27 mouse cellular contexts compared by ENCODE assay signal in the genomic region with DNA sequence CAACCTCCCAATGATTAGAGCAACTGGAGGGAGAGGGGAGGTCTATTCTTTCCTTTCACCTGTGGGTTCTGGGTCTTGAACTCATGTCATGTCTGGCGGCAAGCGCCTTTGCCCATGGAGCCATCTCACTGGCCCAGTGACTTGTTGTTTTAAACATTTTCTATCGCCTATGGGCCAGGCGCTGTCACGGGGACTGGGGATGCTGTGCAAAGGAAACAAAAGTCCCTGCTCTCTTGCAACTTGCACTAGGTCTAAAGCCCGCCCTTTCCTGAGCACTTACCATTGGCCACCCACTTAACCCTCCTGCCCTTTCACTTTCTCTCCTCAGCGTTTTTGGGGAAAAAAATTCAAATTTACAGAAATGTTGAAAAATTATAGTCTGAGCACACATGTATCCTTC. TPM values are rescaled to one million over a fixed set of nuclear protein-coding genes. Genes with fewer than 3 reads are reported as not detected.
DNase-seq lines count a peak whose midpoint lies in the region; ATAC-seq and TF ChIP-seq lines count a peak whose summit lies in the region.
"Had no signal": no experiment of that assay in that cellular context is flagged by ENCODE, and none has a peak within 500 bp of the region (broad histone marks: within the 10 kb centered on the region; RNA-seq: fewer than 3 reads in every experiment).

No protein-coding gene starts in this region.

- TF ChIP-seq EP300 in liver, postnatal 0 days (IDR thresholded peaks at IDR 0.05; ENCODE audit: low read depth): no peak
- no peak for TF ChIP-seq EP300 in MEL (IDR thresholded peaks at IDR 0.05; ENCODE audit: low read depth in 1 of 2, low read length in 2 of 2)

- H3K27me3 ChIP-seq in liver, postnatal 0 days (ENCODE audit: insufficient read depth, low read length): no peaks in the 10 kb centered on the region
- no peaks in the 10 kb centered on the region for H3K27me3 ChIP-seq in liver, embryonic 12.5 days (replicated peaks)
- H3K27me3 ChIP-seq in MEL (ENCODE audit: control insufficient read depth in 1 of 2, insufficient read depth in 2 of 2, low read length in 2 of 2): no peaks in the 10 kb centered on the region
- no peaks in the 10 kb centered on the region for H3K27me3 ChIP-seq in heart, embryonic 10.5 days (ENCODE audit: insufficient read depth, poor library complexity, severe bottlenecking)
- H3K27me3 ChIP-seq: embryonic facial prominence, embryonic 15.5 days; forebrain, embryonic 15.5 days; heart, embryonic 15.5 days; hindbrain, embryonic 13.5 days; limb, embryonic 12.5 days; liver, embryonic 13.5 days; midbrain, embryonic 15.5 days; neural tube, embryonic 12.5 days had no signal

- H3K36me3 ChIP-seq in liver, postnatal 0 days (replicated peaks; ENCODE audit: insufficient read depth, low read length): peaks cover 4% of the 10 kb centered on the region; the same call in 1 of the 2 replicates
- H3K36me3 ChIP-seq in liver, embryonic 12.5 days: peaks cover 8% of the 10 kb centered on the region; the same call in 1 of the 2 replicates
- H3K36me3 ChIP-seq in MEL (ENCODE audit: control insufficient read depth in 1 of 2, insufficient read depth in 2 of 2, low read length in 2 of 2): peaks cover 0 to 2% of the 10 kb centered on the region in 2 experiments; a peak in 1 of 4 replicates
- peaks cover 11% of the 10 kb centered on the region for H3K36me3 ChIP-seq in heart, embryonic 10.5 days
- H3K36me3 ChIP-seq: heart, embryonic 15.5 days had no signal

- no peak for DNase-seq in liver, postnatal 0 days
- DNase-seq in MEL (ENCODE audit: low read depth, low spot score): peak; percentile 20
- DNase-seq in induced T-regulatory cell, adult 2 months (ENCODE audit: low read depth): peak; percentile 54
- DNase-seq in heart, embryonic 10.5 days (ENCODE audit: low spot score): no peak

- 0 out of 2 replicates have a peak overlapping the region, but pooled peaks have one; percentile 18 for H3K4me2 ChIP-seq in liver, postnatal 0 days (ENCODE audit: low read depth, low read length)
- no peak overlapping the region for H3K4me2 ChIP-seq in liver, embryonic 12.5 days
- H3K4me2 ChIP-seq: embryonic facial prominence, embryonic 15.5 days; forebrain, embryonic 15.5 days; heart, embryonic 15.5 days; hindbrain, embryonic 13.5 days; limb, embryonic 12.5 days; midbrain, embryonic 15.5 days; neural tube, embryonic 12.5 days had no signal

- H3K4me1 ChIP-seq in liver, postnatal 0 days (ENCODE audit: insufficient read depth): no peaks in the 10 kb centered on the region
- no peaks in the 10 kb centered on the region for H3K4me1 ChIP-seq in liver, embryonic 12.5 days
- H3K4me1 ChIP-seq in MEL (ENCODE audit: control insufficient read depth in 1 of 2, insufficient read depth in 2 of 2, low read length in 2 of 2): peaks cover 0 to 3% of the 10 kb centered on the region in 2 experiments; a peak in 1 of 4 replicates
- no peaks in the 10 kb centered on the region for H3K4me1 ChIP-seq in heart, embryonic 10.5 days
- H3K4me1 ChIP-seq: embryonic facial prominence, embryonic 10.5 days; embryonic facial prominence, embryonic 15.5 days; forebrain, embryonic 15.5 days; heart, embryonic 15.5 days; hindbrain, embryonic 13.5 days; limb, embryonic 12.5 days; midbrain, embryonic 15.5 days; neural tube, embryonic 12.5 days had no signal

- H3K4me3 ChIP-seq in liver, postnatal 0 days (ENCODE audit: low read depth, low read length): no peak overlapping the region
- H3K4me3 ChIP-seq in liver, embryonic 12.5 days: no peak overlapping the region
- H3K4me3 ChIP-seq in MEL (ENCODE audit: control insufficient read depth in 1 of 2, insufficient read depth in 1 of 2, low read depth in 2 of 2, low read length in 2 of 2): no peak overlapping the region; a peak in 1 of 4 replicates
- no peak overlapping the region for H3K4me3 ChIP-seq in heart, embryonic 10.5 days
- H3K4me3 ChIP-seq: embryonic facial prominence, embryonic 10.5 days; embryonic facial prominence, embryonic 15.5 days; forebrain, embryonic 15.5 days; heart, embryonic 15.5 days; hindbrain, embryonic 13.5 days; left cerebral cortex, adult 2 months; limb, embryonic 12.5 days; liver, embryonic 13.5 days; midbrain, embryonic 15.5 days; neural tube, embryonic 12.5 days had no signal

- no peak overlapping the region for H3K27ac ChIP-seq in liver, postnatal 0 days (ENCODE audit: low read depth)
- no peak overlapping the region for H3K27ac ChIP-seq in liver, embryonic 12.5 days
- H3K27ac ChIP-seq in MEL (ENCODE audit: control insufficient read depth, low read depth, low read length): no peak overlapping the region
- no peak overlapping the region for H3K27ac ChIP-seq in heart, embryonic 10.5 days
- H3K27ac ChIP-seq: embryonic facial prominence, embryonic 10.5 days; embryonic facial prominence, embryonic 15.5 days; forebrain, embryonic 15.5 days; heart, embryonic 15.5 days; hindbrain, embryonic 13.5 days; left cerebral cortex, adult 2 months; limb, embryonic 12.5 days; liver, embryonic 13.5 days; macrophage; midbrain, embryonic 15.5 days; neural tube, embryonic 12.5 days; stomach, postnatal 0 days had no signal

- no peak for TF ChIP-seq RAD21 in MEL (IDR thresholded peaks at IDR 0.05; ENCODE audit: low read depth, low read length)

- peaks cover 3% of the 10 kb centered on the region for H3K79me2 ChIP-seq in MEL (ENCODE audit: control insufficient read depth, insufficient read depth, low read length, poor library complexity)

- TF ChIP-seq CTCF in liver, postnatal 0 days (IDR thresholded peaks at IDR 0.05; ENCODE audit: low read depth): no peak
- TF ChIP-seq CTCF in MEL (IDR thresholded peaks at IDR 0.05 in 2 of 3, conservative IDR thresholded peaks at IDR 0.05 in 1 of 3; ENCODE audit: control insufficient read depth in 1 of 3, insufficient read depth in 1 of 3, low read depth in 2 of 3, low read length in 3 of 3, poor library complexity in 1 of 3, severe bottlenecking in 1 of 3): no peak

- no peak for TF ChIP-seq POLR2A in MEL (IDR thresholded peaks at IDR 0.05; ENCODE audit: control insufficient read depth in 1 of 2, insufficient read depth in 1 of 2, low read depth in 1 of 2, low read length in 2 of 2, poor library complexity in 1 of 2)

- no peak for ATAC-seq in liver, postnatal 0 days
- ATAC-seq in liver, embryonic 12.5 days: no peak
- no peak for ATAC-seq in erythroblast, adult 5-6 weeks (replicated peaks; ENCODE audit: low FRiP score, poor library complexity, severe bottlenecking)
- ATAC-seq: forebrain, embryonic 15.5 days; intestine, postnatal 0 days; midbrain, embryonic 15.5 days had no signal

- WGBS in liver, postnatal 0 days (ENCODE audit: insufficient replicate concordance): 61% methylated on average over 7 of the region's 7 CpGs
- WGBS in liver, embryonic 12.5 days (ENCODE audit: insufficient replicate concordance): 52% methylated on average over 7 of the region's 7 CpGs
- 67% methylated on average over 7 of the region's 7 CpGs for WGBS in heart, embryonic 10.5 days

- H3K9me3 ChIP-seq in liver, postnatal 0 days (ENCODE audit: low read length): no peaks in the 10 kb centered on the region
- no peaks in the 10 kb centered on the region for H3K9me3 ChIP-seq in liver, embryonic 12.5 days (replicated peaks)
- H3K9me3 ChIP-seq in MEL (replicated peaks; ENCODE audit: insufficient read depth, low read length): no peaks in the 10 kb centered on the region
- no peaks in the 10 kb centered on the region for H3K9me3 ChIP-seq in heart, embryonic 10.5 days
- H3K9me3 ChIP-seq: embryonic facial prominence, embryonic 10.5 days; embryonic facial prominence, embryonic 15.5 days; forebrain, embryonic 15.5 days; heart, embryonic 15.5 days; hindbrain, embryonic 13.5 days; limb, embryonic 12.5 days; liver, embryonic 13.5 days; midbrain, embryonic 15.5 days; neural tube, embryonic 12.5 days had no signal

- H3K9ac ChIP-seq in liver, postnatal 0 days (replicated peaks): no peak overlapping the region
- no peak overlapping the region for H3K9ac ChIP-seq in liver, embryonic 12.5 days
- H3K9ac ChIP-seq in MEL (ENCODE audit: control insufficient read depth, low read depth, low read length, poor library complexity, severe bottlenecking): no peak overlapping the region
- H3K9ac ChIP-seq: embryonic facial prominence, embryonic 15.5 days; forebrain, embryonic 15.5 days; heart, embryonic 15.5 days; hindbrain, embryonic 13.5 days; limb, embryonic 12.5 days; liver, embryonic 13.5 days; midbrain, embryonic 15.5 days; neural tube, embryonic 12.5 days had no signal

RNA-seq across cellular contexts. Expression of a gene that starts 4.7 kb away (rescaled TPM):
- 41.5 and 43.2 TPM in 2 replicates for polyA plus RNA-seq in liver, postnatal 0 days (2015; fragmentation: Nextera tagmentation; extraction: Ambion mirVana)
- polyA plus RNA-seq in liver, embryonic 12.5 days (2016; fragmentation: Nextera tagmentation; extraction: Ambion mirVana): 78.5 and 80.9 TPM in 2 replicates
- 58.7 and 60.4 TPM in 2 replicates for total RNA-seq in MEL (2012; rRNA removed)
- 100 to 1,000 TPM; 161 to 187 TPM for polyA plus RNA-seq in MEL (2012; ENCODE audit: insufficient read depth in 1 of 2, insufficient read length in 2 of 2, low read depth in 1 of 2, low replicate concordance in 2 of 2, missing spikeins in 1 of 2)
- 41.2 and 41.7 TPM in 2 replicates for total RNA-seq in erythroblast, adult 5-6 weeks (2015; ENCODE audit: low replicate concordance)
- total RNA-seq in erythroblast, adult 5-6 weeks (2017; ENCODE audit: low replicate concordance): 42.1 and 59.8 TPM in 2 replicates
- 101 and 107 TPM in 2 replicates for polyA plus RNA-seq in heart, embryonic 10.5 days (2016; fragmentation: Nextera tagmentation; extraction: Ambion mirVana)

RNA-seq across cellular contexts. Expression of a gene that starts 32.4 kb away (rescaled TPM):
- 28.4 and 30.2 TPM in 2 replicates for polyA plus RNA-seq in liver, postnatal 0 days (2015; fragmentation: Nextera tagmentation; extraction: Ambion mirVana)
- 24.6 and 25.1 TPM in 2 replicates for polyA plus RNA-seq in liver, embryonic 12.5 days (2016; fragmentation: Nextera tagmentation; extraction: Ambion mirVana)
- total RNA-seq in MEL (2012; rRNA removed): 36.1 and 40.7 TPM in 2 replicates
- 10 to 100 TPM in 1 of 2 experiments, not detected in 1; 43.8 TPM for polyA plus RNA-seq in MEL (2012; ENCODE audit: insufficient read depth in 1 of 2, insufficient read length in 2 of 2, low read depth in 1 of 2, low replicate concordance in 2 of 2, missing spikeins in 1 of 2)
- 6.7 and 7.3 TPM in 2 replicates for total RNA-seq in erythroblast, adult 5-6 weeks (2015; ENCODE audit: low replicate concordance)
- total RNA-seq in erythroblast, adult 5-6 weeks (2017; ENCODE audit: low replicate concordance): 8.2 and 9.8 TPM in 2 replicates
- polyA plus RNA-seq in heart, embryonic 10.5 days (2016; fragmentation: Nextera tagmentation; extraction: Ambion mirVana): 31.5 and 34.4 TPM in 2 replicates

RNA-seq across cellular contexts. Expression of a gene that starts 38.8 kb away (rescaled TPM):
- not detected in 2 replicates for polyA plus RNA-seq in liver, postnatal 0 days (2015; fragmentation: Nextera tagmentation; extraction: Ambion mirVana)
- not detected in 2 replicates for polyA plus RNA-seq in liver, embryonic 12.5 days (2016; fragmentation: Nextera tagmentation; extraction: Ambion mirVana)
- total RNA-seq in MEL (2012; rRNA removed): not detected in 2 replicates
- polyA plus RNA-seq in MEL (2012; ENCODE audit: insufficient read depth in 1 of 2, insufficient read length in 2 of 2, low read depth in 1 of 2, low replicate concordance in 2 of 2, missing spikeins in 1 of 2): not detected
- total RNA-seq in erythroblast, adult 5-6 weeks (2015; ENCODE audit: low replicate concordance): not detected in 2 replicates
- total RNA-seq in erythroblast, adult 5-6 weeks (2017; ENCODE audit: low replicate concordance): not detected in 2 replicates
- polyA plus RNA-seq in heart, embryonic 10.5 days (2016; fragmentation: Nextera tagmentation; extraction: Ambion mirVana): not detected in 2 replicates
- total RNA-seq: adrenal gland, postnatal 14 days; gastrocnemius, adult 18-20 months; gastrocnemius, postnatal 4 days; heart, postnatal 25 days; left cerebral cortex, adult 2 months; left cerebral cortex, postnatal 25 days had no signal
- polyA plus RNA-seq: embryonic facial prominence, embryonic 10.5 days; embryonic facial prominence, embryonic 15.5 days; forebrain, embryonic 15.5 days; frontal cortex, adult 2 months; heart, embryonic 15.5 days; hindbrain, embryonic 13.5 days; intestine, postnatal 0 days; large intestine, adult 2 months; limb, embryonic 12.5 days; liver, embryonic 13.5 days; lung, adult 2 months; macrophage; midbrain, embryonic 15.5 days; neural tube, embryonic 12.5 days; stomach, postnatal 0 days had no signal

RNA-seq across cellular contexts. Expression of a gene that starts 54.1 kb away (rescaled TPM):
- polyA plus RNA-seq in liver, postnatal 0 days (2015; fragmentation: Nextera tagmentation; extraction: Ambion mirVana): 1.1 and 1.7 TPM in 2 replicates
- 1.2 and 1.5 TPM in 2 replicates for polyA plus RNA-seq in liver, embryonic 12.5 days (2016; fragmentation: Nextera tagmentation; extraction: Ambion mirVana)
- 0.15 TPM in 1 of 2 replicates, not detected in the other for total RNA-seq in MEL (2012; rRNA removed)
- polyA plus RNA-seq in MEL (2012; ENCODE audit: insufficient read depth in 1 of 2, insufficient read length in 2 of 2, low read depth in 1 of 2, low replicate concordance in 2 of 2, missing spikeins in 1 of 2): not detected
- not detected in 2 replicates for total RNA-seq in erythroblast, adult 5-6 weeks (2015; ENCODE audit: low replicate concordance)
- total RNA-seq in erythroblast, adult 5-6 weeks (2017; ENCODE audit: low replicate concordance): 0.51 TPM in 1 of 2 replicates, not detected in the other
- 5.3 and 6.6 TPM in 2 replicates for polyA plus RNA-seq in heart, embryonic 10.5 days (2016; fragmentation: Nextera tagmentation; extraction: Ambion mirVana)

Comparison
In these comparisons a context has a peak if more than half of its experiments do, and no peak if none do; other contexts are left out.
1. DNase-seq: peak in MEL (single experiment) and induced T-regulatory cell, adult 2 months (single experiment); none in liver, postnatal 0 days (single experiment) and heart, embryonic 10.5 days (single experiment).